Mouse (Mus musculus) testis, adult 2 months (tissue): ENCODE results near the gene Gm10718. TPM values are rescaled to one million over a fixed set of nuclear protein-coding genes. Genes with fewer than 3 reads are reported as not detected.
"Not testable (repeated sequence)": the region's sequence is repeated elsewhere in the genome, so short reads cannot be mapped to it uniquely, and the experiment has no call there.

Source experiments
- H3K27ac ChIP-seq: fragments of 200-500 bp; 2 replicates; pipeline ENCODE4 v1.5.1; 2012; ENCODE audit warnings: low read depth, low read length; ENCODE audit not compliant: control insufficient read depth, insufficient read depth
- H3K27me3 ChIP-seq: fragments of 200-500 bp; 2 replicates; pipeline ENCODE4 v1.6.1; 2012; ENCODE audit warnings: mild to moderate bottlenecking, low read length, moderate library complexity; ENCODE audit not compliant: control insufficient read depth, insufficient read depth
- H3K36me3 ChIP-seq: fragments of 200-500 bp; 2 replicates; pipeline ENCODE4 v1.6.1; 2012; ENCODE audit warnings: mild to moderate bottlenecking, low read length; ENCODE audit not compliant: control insufficient read depth, insufficient read depth
- H3K4me1 ChIP-seq: fragments of 200-500 bp; 2 replicates; pipeline ENCODE4 v1.6.1; 2012; ENCODE audit warnings: low read length; ENCODE audit not compliant: control insufficient read depth, insufficient read depth
- H3K4me3 ChIP-seq: fragments of 200-500 bp; 2 replicates; pipeline ENCODE4 v1.5.1; 2012; ENCODE audit warnings: low read depth, mild to moderate bottlenecking, low read length, moderate library complexity, mixed read lengths; ENCODE audit not compliant: control insufficient read depth
- polyA plus RNA-seq: library from polyadenylated mRNA; depleted of rRNA; stranded (reverse); fragments of >200 nt; gene quantifications from 2 replicates; pipeline ENCODE4 v1.2.3, GENCODE M21; 2012; rRNA removed

The Gm10718 gene
- polyA plus RNA-seq, 1 experiment = not detected

- not testable (repeated sequence) for H3K4me1 ChIP-seq, H3K36me3 ChIP-seq, H3K4me3 ChIP-seq, H3K27me3 ChIP-seq, H3K27ac ChIP-seq
Observed at GRCm38 (mm10) chr9:3027200-3027599, 3.9 kb downstream of the Gm10718 start.

DNA sequence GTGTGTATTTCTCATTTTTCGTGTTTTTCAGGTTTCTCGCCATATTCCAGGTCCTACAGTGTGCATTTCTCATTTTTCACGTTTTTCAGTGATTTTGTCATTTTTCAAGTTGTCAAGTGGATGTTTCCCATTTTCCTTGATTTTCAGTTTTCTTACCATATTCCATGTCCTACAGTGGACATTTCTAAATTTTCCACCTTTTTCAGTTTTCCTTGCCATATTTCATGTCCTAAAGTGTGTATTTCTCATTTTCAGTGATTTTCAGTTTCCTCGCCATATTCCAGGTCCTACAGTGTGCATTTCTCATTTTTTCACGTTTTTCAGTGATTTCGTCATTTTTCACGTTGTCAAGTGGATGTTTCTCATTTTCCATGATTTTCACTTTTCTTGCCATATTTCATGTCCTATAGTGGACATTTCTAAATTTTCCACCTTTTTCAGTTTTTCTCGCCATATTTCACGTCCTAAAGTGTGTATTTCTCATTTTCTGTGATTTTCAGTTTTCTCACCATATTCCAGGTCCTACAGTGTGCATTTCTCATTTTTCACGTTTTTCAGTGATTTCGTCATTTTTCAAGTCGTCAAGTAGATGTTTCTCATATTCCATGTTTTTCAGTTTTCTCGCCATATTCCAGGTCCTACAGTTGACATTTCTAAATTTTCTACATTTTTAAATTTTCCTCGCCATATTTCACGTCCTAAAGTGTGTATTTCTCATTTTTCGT lies 6.1 kb downstream of the Gm10718 start:
- H3K4me1 ChIP-seq, H3K27me3 ChIP-seq, H3K36me3 ChIP-seq, H3K4me3 ChIP-seq, H3K27ac ChIP-seq: not testable (repeated sequence)

GRCm38 (mm10) chr9:3030677-3031318 lies 7.5 kb downstream of the Gm10718 start:
- H3K4me3 ChIP-seq, H3K27me3 ChIP-seq, H3K36me3 ChIP-seq, H3K4me1 ChIP-seq, H3K27ac ChIP-seq: not testable (repeated sequence)

DNA sequence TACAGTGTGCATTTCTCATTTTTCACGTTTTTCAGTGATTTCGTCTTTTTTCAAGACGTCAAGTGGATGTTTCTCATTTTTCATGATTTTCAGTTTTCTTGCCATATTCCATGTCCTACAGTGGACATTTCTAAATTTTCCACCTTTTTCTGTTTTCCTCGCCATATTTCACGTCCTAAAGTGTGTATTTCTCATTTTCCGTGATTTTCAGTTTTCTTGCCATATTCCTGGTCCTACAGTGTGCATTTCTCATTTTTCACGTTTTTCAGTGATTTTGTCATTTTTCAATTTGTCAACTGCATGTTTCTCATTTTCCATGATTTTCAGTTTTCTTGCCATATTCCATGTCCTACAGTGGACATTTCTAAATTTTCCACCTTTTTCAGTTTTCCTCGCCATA lies 11.0 kb downstream of the Gm10718 start, which contains the start of gene Gm17535:
Gene Gm17535 (plus strand): TSS at position 301 of the 400 bp plus-strand sequence.
- not testable (repeated sequence) for H3K4me3 ChIP-seq, H3K27me3 ChIP-seq, H3K36me3 ChIP-seq, H3K27ac ChIP-seq, H3K4me1 ChIP-seq

DNA sequence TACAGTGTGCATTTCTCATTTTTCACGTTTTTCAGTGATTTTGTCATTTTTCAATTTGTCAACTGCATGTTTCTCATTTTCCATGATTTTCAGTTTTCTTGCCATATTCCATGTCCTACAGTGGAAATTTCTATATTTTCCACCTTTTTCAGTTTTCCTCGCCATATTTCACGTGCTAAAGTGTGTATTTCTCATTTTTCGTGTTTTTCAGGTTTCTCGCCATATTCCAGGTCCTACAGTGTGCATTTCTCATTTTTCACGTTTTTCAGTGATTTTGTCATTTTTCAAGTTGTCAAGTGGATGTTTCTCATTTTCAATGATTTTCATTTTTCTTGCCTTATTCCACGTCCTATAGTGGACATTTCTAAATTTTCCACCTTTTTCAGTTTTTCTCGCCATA lies 13.2 kb downstream of the Gm10718 start, which contains the start of gene Gm10715:
Gene Gm10715 (plus strand): TSS at position 301 of the 400 bp plus-strand sequence.
- not testable (repeated sequence) for H3K36me3 ChIP-seq, H3K27ac ChIP-seq, H3K27me3 ChIP-seq, H3K4me1 ChIP-seq, H3K4me3 ChIP-seq

- H3K4me1 ChIP-seq, H3K4me3 ChIP-seq, H3K27ac ChIP-seq, H3K36me3 ChIP-seq, H3K27me3 ChIP-seq: not testable (repeated sequence)
Observed at GRCm38 (mm10) chr9:3038161-3038560, 14.8 kb downstream of the Gm10718 start.

Other genes with a start within 250 kb of the Gm10718 start
- gene Gm10722, start 22.6 kb upstream of the Gm10718 start, polyA plus RNA-seq = not detected in 2 replicates
- gene Gm11168, start 20.2 kb upstream of the Gm10718 start, polyA plus RNA-seq = not detected in 2 replicates
- gene Gm10721, start 10.4 kb upstream of the Gm10718 start, polyA plus RNA-seq = not detected in 2 replicates
- not detected in 2 replicates for gene Gm10720, start 7.9 kb upstream of the Gm10718 start, polyA plus RNA-seq
- not detected in 2 replicates for gene Gm10719, start 6.1 kb upstream of the Gm10718 start, polyA plus RNA-seq
- not detected in 2 replicates for gene Gm10717, start 1.9 kb downstream of the Gm10718 start, polyA plus RNA-seq
- not detected in 2 replicates for gene Gm17535, start 11.1 kb downstream of the Gm10718 start, polyA plus RNA-seq
- not detected in 2 replicates for gene Gm10715, start 13.3 kb downstream of the Gm10718 start, polyA plus RNA-seq